Mouse (Mus musculus) spleen, adult 2 months (tissue): ENCODE measurements around the gene Ube2s.

ENCODE experiments used
- CTCF ChIP-seq: fragments of 200-500 bp; IDR thresholded peaks from 2 replicates; pipeline ENCODE4 v1.5.1; 2011; ENCODE audit warnings: mild to moderate bottlenecking, inconsistent platforms; ENCODE audit not compliant: insufficient read depth, insufficient read length, insufficient replicate concordance; ENCODE audit errors: extremely low read depth
- POLR2A ChIP-seq: fragments of 200-500 bp; IDR thresholded peaks from 2 replicates; pipeline ENCODE4 v1.6.1; 2011; ENCODE audit warnings: low read depth, low read length, inconsistent platforms

GRCm38 (mm10) chr7:4851315-4851688 is 38.9 kb upstream of the Ube2s start:
- no peak for TF ChIP-seq CTCF
- TF ChIP-seq POLR2A: no peak
